Mouse (Mus musculus) neural tube, embryonic 12.5 days (tissue): ENCODE data around the gene Psmd1. TPM values are rescaled to one million over a fixed set of nuclear protein-coding genes. Genes with fewer than 3 reads are reported as not detected.

Experiments used
- ATAC-seq: fragments of 200-750 bp; cut with Nextera tagmentation; 2 replicates; pipeline ENCODE4 v1.8.0; 2017; ENCODE audit warnings: low read depth, mild to moderate bottlenecking, moderate TSS enrichment, moderate library complexity; ENCODE audit not compliant: low FRiP score
- H3K27ac ChIP-seq: fragments of 300-500 bp; sonication (generic); 2 replicates; pipeline ENCODE4 v1.5.1; 2016
- H3K27me3 ChIP-seq: fragments of 300-500 bp; sonication (generic); replicated peaks from 2 replicates; pipeline ENCODE4 v1.6.1; 2016; ENCODE audit warnings: mild to moderate bottlenecking
- H3K36me3 ChIP-seq: fragments of 300-500 bp; sonication (generic); 2 replicates; pipeline ENCODE4 v1.6.1; 2016; ENCODE audit warnings: mild to moderate bottlenecking
- H3K4me1 ChIP-seq: fragments of 300-500 bp; sonication (generic); 2 replicates; pipeline ENCODE4 v1.6.1; 2016
- H3K4me2 ChIP-seq: fragments of 300-500 bp; sonication (generic); replicated peaks from 2 replicates; pipeline ENCODE4 v1.6.1; 2016; ENCODE audit warnings: mild to moderate bottlenecking
- H3K4me3 ChIP-seq: fragments of 300-500 bp; sonication (generic); 2 replicates; pipeline ENCODE4 v1.5.1; 2016
- H3K9ac ChIP-seq: fragments of 300-500 bp; sonication (generic); 2 replicates; pipeline ENCODE4 v1.6.1; 2016; ENCODE audit warnings: mild to moderate bottlenecking
- H3K9me3 ChIP-seq: fragments of 300-500 bp; sonication (generic); 2 replicates; pipeline ENCODE4 v1.6.1; 2016; ENCODE audit warnings: mild to moderate bottlenecking
- WGBS: fragments of 180-500 bp; shearing (Covaris S2); methylation state at CpG from one replicate; pipeline ENCODE4 v1.1.7; 2016; 5-methylcytosine and 5-hydroxymethylcytosine counted together
- polyA plus RNA-seq: library from polyadenylated mRNA; unstranded; fragments of >200 nt; fragmentation: Nextera tagmentation; extraction: Ambion mirVana; gene quantifications from 2 replicates; pipeline ENCODE4 v1.2.1, GENCODE M21; 2016

The Psmd1 gene
- polyA plus RNA-seq, 1 experiment from 2014 or later: 210 TPM

DNA sequence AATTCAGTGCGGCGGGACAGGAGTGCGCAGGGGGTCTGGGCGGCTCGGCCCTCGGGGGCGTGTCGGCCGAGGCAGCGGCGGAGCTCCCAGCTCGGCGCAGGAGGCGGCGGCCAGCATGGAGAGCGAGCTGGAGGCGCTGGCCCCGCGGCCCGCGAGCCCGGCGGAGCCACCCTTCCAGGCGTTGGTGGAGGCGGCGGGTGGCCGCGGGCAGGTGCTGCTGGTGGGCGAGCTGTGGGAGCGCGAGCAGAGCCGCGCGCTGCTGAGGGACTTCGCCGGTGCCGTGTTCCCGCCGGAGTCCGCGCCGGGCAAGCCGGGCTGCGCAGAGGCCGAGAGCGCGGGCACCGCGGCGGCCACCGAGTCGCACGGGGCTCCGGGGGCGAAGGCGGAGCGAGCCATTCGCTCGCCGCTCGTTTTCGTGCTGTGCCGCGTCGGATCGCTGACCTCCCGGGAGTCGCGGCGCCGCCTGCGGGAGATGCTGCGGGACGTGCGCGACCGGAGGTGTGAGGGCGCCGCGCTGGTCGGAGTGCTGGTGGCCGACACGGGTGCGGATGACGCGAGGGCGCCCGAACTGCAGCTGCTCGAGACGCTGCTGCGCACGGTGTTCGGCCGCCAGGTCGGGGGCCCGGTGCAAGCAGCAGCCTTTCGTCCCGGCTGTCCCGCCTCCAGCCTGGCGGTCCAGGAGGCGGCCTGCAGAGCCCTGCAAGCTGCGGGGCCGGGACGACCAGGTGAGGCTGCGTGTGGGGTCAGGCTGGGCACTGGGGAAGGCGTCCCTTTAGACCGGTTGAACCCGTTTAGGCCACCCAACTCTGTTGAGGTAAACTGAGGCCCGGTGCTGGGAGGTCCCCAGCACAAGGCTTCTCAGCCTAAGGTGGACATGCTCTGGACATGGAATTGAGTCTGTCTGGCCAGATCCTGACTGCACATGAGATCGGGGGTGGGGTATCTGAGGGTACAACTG, 18.1 kb upstream of the Psmd1 start, which contains the start of gene 2810459M11Rik:
Gene 2810459M11Rik (plus strand): TSS at position 16 of the 958 bp plus-strand sequence.
- Histone ChIP-seq H3K27ac (no peak within 1 kb of the TSS), H3K9ac (peak within 1 kb of the TSS; percentile 66), H3K4me3 (peak within 1 kb of the TSS; percentile 59), H3K36me3 (no peaks in the 10 kb centered on the region), H3K4me1 (0 out of 2 replicates have a peak, but pooled peaks cover 3% of the 10 kb centered on the region), H3K27me3 (peaks cover 46% of the 10 kb centered on the region), H3K4me2 (peak within 1 kb of the TSS; percentile 99), H3K9me3 (peaks cover 8% of the 10 kb centered on the region; the same call in 1 of the 2 replicates)
- ATAC-seq: peak; percentile 89
- WGBS: under 1% methylated on average over 106 of the region's 110 CpGs

DNA sequence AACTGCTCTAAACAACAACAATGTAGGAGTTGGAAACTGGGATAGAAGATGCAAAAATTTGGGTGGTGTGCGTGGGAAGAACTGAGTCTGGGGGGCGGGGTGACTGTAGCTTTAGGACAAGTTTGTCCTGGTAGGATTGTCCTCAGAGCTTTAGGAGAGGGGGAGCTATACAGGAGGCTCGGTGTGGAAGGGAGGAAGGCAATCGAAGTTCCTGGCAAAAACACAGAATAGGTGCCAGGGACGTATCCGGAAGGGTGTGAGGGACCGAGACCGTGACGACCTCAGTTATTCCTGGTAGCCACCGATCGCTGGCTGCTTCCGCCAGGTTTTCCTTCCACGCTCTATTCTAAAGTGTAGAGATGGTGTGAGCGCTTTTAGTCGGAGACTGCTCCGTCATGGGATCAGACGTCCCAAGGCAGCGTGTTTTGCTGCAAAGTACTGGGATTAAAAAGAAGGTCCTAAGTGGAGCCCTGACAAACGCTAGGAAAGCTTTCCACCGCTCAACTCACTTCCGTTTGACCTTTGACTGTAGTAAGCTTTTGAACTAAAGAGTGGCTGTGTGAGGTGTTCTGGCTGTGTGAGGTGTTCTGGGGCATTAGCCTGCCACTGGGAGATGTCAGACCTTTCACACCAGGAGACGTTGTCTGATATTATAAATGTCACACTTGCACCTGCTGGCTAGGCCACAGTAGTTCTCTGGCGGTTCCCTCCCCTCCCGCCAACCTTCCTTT, 17.2 kb upstream of the Psmd1 start:
- peak overlapping the region; percentile 99 for H3K4me2 ChIP-seq
- no peak for ATAC-seq
- WGBS: 11% methylated on average over 24 of the region's 24 CpGs
- H3K27me3 ChIP-seq: peaks cover 46% of the 10 kb centered on the region
- peaks cover 1% of the 10 kb centered on the region; the same call in 1 of the 2 replicates for H3K9me3 ChIP-seq
- no peaks in the 10 kb centered on the region for H3K36me3 ChIP-seq
- no peak overlapping the region for H3K9ac ChIP-seq
- H3K4me1 ChIP-seq: 0 out of 2 replicates have a peak, but pooled peaks cover 3% of the 10 kb centered on the region
- H3K27ac ChIP-seq: no peak overlapping the region
- H3K4me3 ChIP-seq: peak overlapping the region; percentile 59; the same call in 1 of the 2 replicates

DNA sequence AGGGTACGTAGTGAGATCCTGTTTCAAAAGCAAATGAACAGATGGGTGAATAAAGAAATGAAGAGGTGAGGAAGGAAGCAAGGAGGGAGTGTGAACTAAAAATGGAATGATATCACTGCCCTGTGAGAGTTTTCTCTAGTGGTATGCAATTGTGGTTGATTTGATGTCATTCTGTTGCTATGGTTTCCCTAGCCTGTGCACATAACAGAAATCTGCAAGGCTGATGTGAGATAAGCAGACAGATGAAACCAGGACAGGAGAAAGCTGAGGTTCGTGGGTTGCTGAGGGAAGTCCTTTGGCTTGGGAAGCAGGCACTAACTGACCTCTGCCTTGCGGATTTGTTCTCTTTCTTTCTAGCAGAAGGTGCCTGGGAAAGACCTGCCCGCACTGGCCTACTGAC, 16.0 kb upstream of the Psmd1 start:
- H3K27ac ChIP-seq: no peak overlapping the region
- no peaks in the 10 kb centered on the region for H3K9me3 ChIP-seq
- WGBS: 88% methylated on average over 4 of the region's 4 CpGs
- no peaks in the 10 kb centered on the region for H3K36me3 ChIP-seq
- 0 out of 2 replicates have a peak, but pooled peaks cover 3% of the 10 kb centered on the region for H3K4me1 ChIP-seq
- no peak overlapping the region for H3K4me2 ChIP-seq
- ATAC-seq: no peak
- no peak overlapping the region for H3K4me3 ChIP-seq
- no peak overlapping the region for H3K9ac ChIP-seq
- peaks cover 46% of the 10 kb centered on the region for H3K27me3 ChIP-seq

DNA sequence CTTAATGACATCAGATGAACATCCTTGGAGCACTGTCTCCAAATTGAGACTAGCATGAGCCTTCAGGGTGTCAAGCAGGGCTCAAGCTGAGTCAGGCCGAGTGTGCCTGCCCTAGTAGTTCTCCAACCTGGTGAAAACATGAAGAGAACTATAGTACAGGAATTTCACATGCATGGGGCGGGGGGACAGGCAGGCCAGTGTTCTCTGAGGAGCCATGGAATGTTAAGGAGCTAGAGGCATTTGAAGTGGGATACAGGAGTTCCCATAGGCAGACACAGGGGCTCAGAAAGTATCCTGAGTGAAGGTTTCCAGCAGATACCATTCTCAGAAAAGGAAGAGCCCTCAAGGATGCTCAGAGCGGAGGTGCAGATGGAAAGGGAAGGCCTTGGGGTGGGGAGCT, 15.4 kb upstream of the Psmd1 start:
- 86% methylated on average over 3 of the region's 3 CpGs for WGBS
- Histone ChIP-seq H3K4me1 (0 out of 2 replicates have a peak, but pooled peaks cover 3% of the 10 kb centered on the region), H3K9ac (no peak overlapping the region), H3K4me2 (no peak overlapping the region), H3K27ac (no peak overlapping the region), H3K27me3 (peaks cover 46% of the 10 kb centered on the region), H3K4me3 (no peak overlapping the region), H3K9me3 (no peaks in the 10 kb centered on the region), H3K36me3 (no peaks in the 10 kb centered on the region)
- no peak for ATAC-seq

DNA sequence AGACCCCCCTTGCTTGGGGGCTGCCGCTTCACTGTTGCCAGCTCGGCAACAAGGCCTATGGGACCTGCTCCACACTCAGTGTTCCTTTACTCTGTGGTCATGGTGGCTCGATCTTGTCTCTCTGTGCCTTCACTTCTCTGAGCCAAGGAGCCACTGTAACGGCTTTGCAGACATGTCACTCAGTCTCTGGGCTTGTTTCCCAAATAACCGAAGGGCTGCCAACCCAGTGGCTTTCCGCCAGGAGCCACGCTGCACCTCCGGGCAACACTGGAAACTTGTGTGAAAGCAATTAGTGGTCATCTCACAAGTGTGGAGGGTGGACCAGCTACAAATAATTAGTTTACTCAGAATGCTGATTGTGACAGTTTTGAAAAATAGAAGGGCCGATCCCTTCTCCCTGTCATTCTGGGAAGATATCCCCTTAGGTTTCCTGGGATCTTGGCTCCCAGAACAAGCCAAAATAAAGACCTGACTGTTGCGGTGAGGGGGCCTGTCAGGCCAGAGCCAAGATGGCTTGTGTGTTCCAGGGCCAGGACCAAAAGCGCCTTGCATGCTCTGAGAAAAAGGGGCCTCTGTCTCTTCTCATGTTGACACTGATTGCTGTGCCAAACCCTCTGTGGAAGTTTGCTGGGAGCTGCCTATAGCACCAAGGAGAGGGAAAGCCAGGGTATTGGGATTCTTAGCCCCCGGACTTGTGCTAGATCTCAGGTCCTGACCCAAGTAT, 10.8 kb upstream of the Psmd1 start:
- no peak overlapping the region for H3K27ac ChIP-seq
- WGBS: 93% methylated on average over 12 of the region's 12 CpGs

DNA sequence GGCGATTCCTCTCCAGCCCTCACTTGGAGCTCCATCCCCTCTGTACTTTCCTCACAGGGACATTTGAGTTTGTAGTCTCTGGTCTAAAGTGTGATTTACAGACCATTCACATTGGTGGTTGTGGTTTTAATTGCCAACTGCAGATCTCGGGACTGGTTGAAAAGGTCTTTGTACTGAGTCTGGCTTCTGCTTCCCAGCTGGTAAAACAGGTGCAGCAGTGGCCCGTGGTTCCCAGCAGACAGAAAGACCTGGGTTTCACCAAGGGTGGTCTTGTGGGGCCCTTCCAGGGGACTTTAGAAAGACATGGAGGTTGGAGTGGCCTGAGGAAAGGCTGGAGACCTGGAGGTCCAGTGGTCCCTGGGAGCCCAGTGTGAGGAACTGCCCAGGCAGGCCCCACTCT, 9.2 kb upstream of the Psmd1 start:
- H3K4me1 ChIP-seq: peaks cover 6% of the 10 kb centered on the region; the same call in 1 of the 2 replicates
- 21% methylated on average over 3 of the region's 3 CpGs for WGBS

More for the DNA sequence above, 10.8 kb upstream of the Psmd1 start:
- Histone ChIP-seq H3K4me3 (no peak overlapping the region), H3K9ac (no peak overlapping the region), H3K9me3 (no peaks in the 10 kb centered on the region), H3K36me3 (no peaks in the 10 kb centered on the region), H3K27me3 (peaks cover 8% of the 10 kb centered on the region), H3K4me2 (no peak overlapping the region), H3K4me1 (peaks cover 6% of the 10 kb centered on the region; the same call in 1 of the 2 replicates)
- no peak for ATAC-seq

DNA sequence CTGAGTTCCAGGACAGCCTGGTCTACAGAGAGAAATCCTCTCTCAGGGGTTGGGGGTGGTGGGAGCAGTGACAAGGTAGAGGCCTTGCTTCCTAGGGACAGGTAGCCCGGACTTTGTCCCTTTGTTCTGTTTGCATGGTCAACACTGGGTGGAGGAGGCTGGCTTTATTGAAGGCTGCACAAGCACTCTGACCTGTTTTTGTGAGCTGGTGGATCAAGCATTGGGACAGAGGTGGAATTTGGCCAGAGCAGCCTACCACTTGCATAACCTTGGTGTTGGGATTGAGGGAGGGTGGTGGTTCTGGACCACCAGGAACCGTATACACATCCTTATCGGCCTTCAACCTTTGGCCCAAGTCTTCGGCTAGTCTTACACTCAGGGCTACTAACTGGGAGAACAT, 7.9 kb upstream of the Psmd1 start:
- Histone ChIP-seq H3K9me3 (no peaks in the 10 kb centered on the region), H3K4me1 (peaks cover 6% of the 10 kb centered on the region; the same call in 1 of the 2 replicates), H3K4me2 (no peak overlapping the region), H3K9ac (no peak overlapping the region), H3K27me3 (no peaks in the 10 kb centered on the region), H3K36me3 (no peaks in the 10 kb centered on the region), H3K4me3 (no peak overlapping the region), H3K27ac (no peak overlapping the region)
- WGBS: 92% methylated on average over 4 of the region's 4 CpGs
- no peak for ATAC-seq

More for the DNA sequence above, 9.2 kb upstream of the Psmd1 start:
- Histone ChIP-seq H3K27me3 (no peaks in the 10 kb centered on the region), H3K4me2 (no peak overlapping the region), H3K4me3 (no peak overlapping the region), H3K9me3 (no peaks in the 10 kb centered on the region), H3K9ac (no peak overlapping the region), H3K27ac (no peak overlapping the region), H3K36me3 (no peaks in the 10 kb centered on the region)
- no peak for ATAC-seq

DNA sequence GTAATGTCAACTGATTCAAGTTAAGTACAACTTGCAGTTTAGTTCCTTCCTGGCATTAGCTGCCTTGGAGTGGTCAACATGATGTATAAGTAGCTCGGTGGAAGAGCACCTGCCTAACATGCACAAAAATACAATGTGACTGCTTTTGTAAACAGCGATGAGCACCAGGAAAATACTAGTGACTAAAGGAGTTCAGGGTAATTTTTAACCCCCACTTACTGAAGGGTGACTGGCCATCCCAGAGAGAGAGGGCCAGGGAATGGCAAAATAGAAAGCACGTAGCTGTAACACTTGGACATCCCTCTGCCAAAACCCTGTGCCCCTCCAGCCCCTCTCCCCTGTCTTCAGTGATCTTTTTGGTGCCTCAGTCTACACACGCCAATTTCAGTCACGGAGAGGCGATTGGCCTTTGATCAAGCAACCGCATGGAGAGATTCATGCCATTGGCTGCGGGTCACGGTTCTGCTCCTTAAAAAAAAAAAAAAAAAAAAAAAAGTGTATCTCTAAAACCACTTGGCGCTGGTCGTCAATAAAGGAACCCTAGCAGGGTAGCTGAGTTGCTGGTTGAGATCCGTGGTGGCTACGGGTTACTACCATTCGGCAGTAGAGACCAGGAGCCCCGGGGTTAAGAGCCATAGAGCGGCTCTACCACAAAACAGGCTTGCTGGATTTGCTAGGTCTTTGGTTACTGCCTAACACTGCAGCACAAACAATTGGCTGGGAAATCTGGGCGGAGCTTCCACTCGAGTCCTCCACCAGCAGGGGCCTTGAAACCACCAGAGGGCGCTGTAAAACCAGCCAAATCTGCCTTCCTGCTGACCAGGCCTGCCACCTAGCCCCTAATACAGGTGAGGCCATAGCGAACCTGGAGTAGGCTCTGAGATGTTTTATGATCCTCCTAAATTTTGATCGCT, 5.1 kb upstream of the Psmd1 start:
- 0 out of 2 replicates have a peak overlapping the region, but pooled peaks have one; percentile 40 for H3K9ac ChIP-seq
- H3K27ac ChIP-seq: no peak overlapping the region
- no peaks in the 10 kb centered on the region for H3K27me3 ChIP-seq
- peak; percentile 65 for ATAC-seq
- H3K9me3 ChIP-seq: no peaks in the 10 kb centered on the region
- peak overlapping the region; percentile 58 for H3K4me2 ChIP-seq
- H3K4me3 ChIP-seq: peak overlapping the region; percentile 30
- H3K4me1 ChIP-seq: peaks cover 6% of the 10 kb centered on the region; the same call in 1 of the 2 replicates
- no peaks in the 10 kb centered on the region for H3K36me3 ChIP-seq
- WGBS: 11% methylated on average over 21 of the region's 21 CpGs

DNA sequence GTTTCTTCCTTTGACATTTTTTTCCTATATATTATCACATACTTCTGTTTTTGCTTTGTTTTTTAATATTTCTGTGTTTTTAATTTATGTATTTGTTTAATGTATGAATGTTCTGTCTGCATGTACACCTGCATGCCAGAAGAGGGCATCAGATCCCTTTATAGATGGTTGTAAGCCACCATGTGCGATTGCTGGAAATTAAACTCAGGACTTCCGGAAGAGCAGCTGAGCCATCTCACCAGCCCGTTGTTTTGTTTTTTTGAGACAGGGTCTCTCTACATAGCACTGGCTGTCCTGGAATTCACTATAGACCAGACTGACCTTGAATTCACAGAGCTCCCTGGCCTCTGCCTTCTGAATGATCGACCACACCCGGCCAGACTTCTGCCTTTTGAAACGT, 1.7 kb upstream of the Psmd1 start:
- no peak for ATAC-seq
- H3K36me3 ChIP-seq: no peaks in the 10 kb centered on the region
- H3K27me3 ChIP-seq: no peaks in the 10 kb centered on the region
- H3K9me3 ChIP-seq: 0 out of 2 replicates have a peak, but pooled peaks cover 4% of the 10 kb centered on the region
- H3K4me1 ChIP-seq: peaks cover 9% of the 10 kb centered on the region; the same call in 1 of the 2 replicates
- no peak overlapping the region for H3K27ac ChIP-seq
- H3K4me3 ChIP-seq: no peak overlapping the region
- H3K4me2 ChIP-seq: no peak overlapping the region
- no peak overlapping the region for H3K9ac ChIP-seq
- WGBS: 93% methylated on average over 6 of the region's 6 CpGs

DNA sequence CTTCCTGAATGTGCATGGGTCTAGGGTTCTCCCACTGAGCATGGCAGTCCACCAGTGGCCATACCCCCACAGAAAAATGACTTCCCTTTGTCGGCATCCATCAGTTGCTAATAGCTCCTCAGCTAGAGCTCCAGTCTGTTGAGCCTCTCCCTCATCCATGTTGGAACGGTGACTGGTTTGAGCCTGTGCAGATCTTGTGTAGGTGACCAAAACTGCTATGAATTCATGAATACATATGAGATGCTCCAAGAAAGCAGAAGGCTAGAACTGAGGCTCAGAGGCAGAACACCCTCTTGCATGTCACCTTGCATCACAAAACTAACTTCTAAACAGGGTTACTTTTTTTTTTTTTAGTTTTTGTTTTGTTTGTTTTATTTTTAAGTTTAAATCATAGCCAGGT, 12.4 kb downstream of the Psmd1 start:
- Histone ChIP-seq H3K27me3 (no peaks in the 10 kb centered on the region), H3K4me1 (no peaks in the 10 kb centered on the region), H3K4me2 (no peak overlapping the region), H3K27ac (no peak overlapping the region), H3K4me3 (no peak overlapping the region), H3K36me3 (peaks cover 72% of the 10 kb centered on the region), H3K9ac (no peak overlapping the region), H3K9me3 (no peaks in the 10 kb centered on the region)
- WGBS: 89% methylated on average over 2 of the region's 2 CpGs
- ATAC-seq: no peak

DNA sequence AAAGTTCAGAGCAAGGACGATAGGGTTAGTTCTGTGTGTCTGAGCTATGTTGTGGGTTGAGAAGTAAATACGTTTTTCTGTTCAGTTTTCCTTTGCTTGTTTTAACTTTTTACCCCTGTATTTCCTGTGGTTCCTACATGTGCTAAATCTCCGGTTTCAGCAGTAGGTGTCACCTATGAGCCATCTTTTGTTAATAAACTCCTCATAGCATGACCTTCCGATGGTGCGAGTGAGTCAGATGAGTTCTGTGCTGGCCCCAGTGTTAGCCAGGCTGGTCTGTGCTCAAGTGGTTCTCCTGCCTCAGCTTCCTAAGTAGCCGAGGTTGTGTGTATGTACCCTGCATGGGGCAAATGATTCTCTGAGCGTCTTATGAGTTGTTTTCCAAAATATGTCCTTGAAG, 30.2 kb downstream of the Psmd1 start:
- no peak for ATAC-seq
- H3K4me2 ChIP-seq: no peak overlapping the region
- H3K27me3 ChIP-seq: no peaks in the 10 kb centered on the region
- H3K36me3 ChIP-seq: peaks cover 60% of the 10 kb centered on the region
- no peaks in the 10 kb centered on the region for H3K9me3 ChIP-seq
- H3K4me1 ChIP-seq: no peaks in the 10 kb centered on the region
- WGBS: 92% methylated on average over 7 of the region's 7 CpGs
- no peak overlapping the region for H3K9ac ChIP-seq
- no peak overlapping the region for H3K4me3 ChIP-seq
- no peak overlapping the region for H3K27ac ChIP-seq
